Mouse (Mus musculus): ENCODE results near the gene Kansl1. TPM values are rescaled to one million over a fixed set of nuclear protein-coding genes. Genes with fewer than 3 reads are reported as not detected.

Gene Kansl1
- total RNA-seq, 2 experiments from 2014 or later = 32.3 to 53.8 TPM

GRCm38 (mm10) chr11:104440521-104441474 is 27.9 kb downstream of the Kansl1 start:
- peak; percentile 15; the same call in 1 of the 2 replicates for ATAC-seq (replicated peaks; ENCODE audit: poor library complexity, severe bottlenecking)

- no peak for ATAC-seq (replicated peaks; ENCODE audit: poor library complexity, severe bottlenecking)
These were observed 29.0 kb downstream of the Kansl1 start for GRCm38 (mm10) chr11:104439703-104440102.

GRCm38 (mm10) chr11:104438450-104438849 is 30.2 kb downstream of the Kansl1 start:
- ATAC-seq (replicated peaks; ENCODE audit: poor library complexity, severe bottlenecking) = no peak

- ATAC-seq (replicated peaks; ENCODE audit: poor library complexity, severe bottlenecking) = no peak
These were observed 32.2 kb downstream of the Kansl1 start for GRCm38 (mm10) chr11:104436394-104436954.

DNA sequence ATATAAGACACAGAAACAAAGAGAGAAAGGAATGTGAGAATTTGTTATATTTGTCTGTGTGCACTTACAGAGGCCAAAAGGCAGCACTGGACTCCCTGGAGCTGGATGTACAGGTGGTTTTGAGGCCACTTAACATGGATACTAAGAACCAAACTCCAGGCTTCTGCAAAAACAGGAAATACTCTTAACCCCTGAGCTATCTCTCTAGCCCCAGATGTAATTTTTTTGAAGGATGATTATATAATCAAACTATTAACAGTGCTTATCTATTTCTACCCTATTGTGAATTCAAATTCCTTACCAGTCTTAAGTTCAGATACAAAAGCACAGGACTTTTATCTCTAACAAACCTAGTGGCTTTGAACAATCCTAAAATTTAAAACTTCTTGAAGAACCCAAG is 32.9 kb downstream of the Kansl1 start:
- ATAC-seq (replicated peaks; ENCODE audit: poor library complexity, severe bottlenecking) = no peak

- no peak for ATAC-seq (replicated peaks; ENCODE audit: poor library complexity, severe bottlenecking)
These were observed 33.5 kb downstream of the Kansl1 start for GRCm38 (mm10) chr11:104435141-104435540.

DNA sequence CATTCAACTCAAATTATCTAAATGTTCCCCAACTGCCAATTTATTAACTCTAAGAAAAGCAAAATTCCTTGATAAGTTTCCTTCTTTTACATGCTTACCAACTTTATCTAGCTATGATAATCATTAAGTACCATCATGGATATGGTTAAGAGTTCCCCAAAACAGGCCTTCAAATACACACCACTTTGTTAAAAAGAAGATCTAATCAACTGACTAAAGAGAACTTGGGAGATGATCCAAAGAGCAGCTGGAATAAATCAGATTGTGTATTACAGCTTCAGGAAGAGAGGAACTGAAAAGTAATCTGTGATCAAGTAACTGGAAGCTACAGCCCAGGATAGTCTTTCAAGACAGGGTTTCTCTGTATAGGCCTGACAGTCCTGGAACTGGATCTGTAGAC is 36.4 kb downstream of the Kansl1 start:
- no peak for ATAC-seq (replicated peaks; ENCODE audit: poor library complexity, severe bottlenecking)

- ATAC-seq (replicated peaks; ENCODE audit: poor library complexity, severe bottlenecking) = peak; percentile 74
These were observed 36.9 kb downstream of the Kansl1 start for GRCm38 (mm10) chr11:104431807-104432206.

GRCm38 (mm10) chr11:104424727-104425416 is 43.8 kb downstream of the Kansl1 start:
- peak; percentile 100 for ATAC-seq (replicated peaks; ENCODE audit: poor library complexity, severe bottlenecking)

DNA sequence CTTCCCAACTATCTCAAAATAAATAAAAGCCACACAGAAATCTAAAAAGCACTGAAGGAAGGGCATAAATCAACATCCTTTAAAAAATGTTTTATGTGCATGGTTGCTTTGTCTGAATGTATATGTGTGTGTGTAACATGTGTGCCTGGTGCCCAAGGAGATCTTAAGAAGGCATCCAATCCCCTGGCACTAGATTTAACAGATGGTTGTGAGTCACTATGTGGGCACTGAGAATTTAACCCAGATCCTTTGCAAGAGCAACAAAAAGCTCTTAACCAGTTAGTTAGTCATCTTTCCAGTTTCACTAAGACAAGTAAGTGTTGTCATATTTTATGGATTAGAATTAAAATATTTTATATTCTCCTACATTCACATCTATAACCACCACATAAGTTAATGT is 56.4 kb downstream of the Kansl1 start:
- no peak for ATAC-seq (replicated peaks; ENCODE audit: poor library complexity, severe bottlenecking)

- ATAC-seq (replicated peaks; ENCODE audit: poor library complexity, severe bottlenecking) = no peak
These were observed 61.3 kb downstream of the Kansl1 start for GRCm38 (mm10) chr11:104407391-104407790.

GRCm38 (mm10) chr11:104400961-104401360 is 67.7 kb downstream of the Kansl1 start:
- no peak for ATAC-seq (replicated peaks; ENCODE audit: poor library complexity, severe bottlenecking)

DNA sequence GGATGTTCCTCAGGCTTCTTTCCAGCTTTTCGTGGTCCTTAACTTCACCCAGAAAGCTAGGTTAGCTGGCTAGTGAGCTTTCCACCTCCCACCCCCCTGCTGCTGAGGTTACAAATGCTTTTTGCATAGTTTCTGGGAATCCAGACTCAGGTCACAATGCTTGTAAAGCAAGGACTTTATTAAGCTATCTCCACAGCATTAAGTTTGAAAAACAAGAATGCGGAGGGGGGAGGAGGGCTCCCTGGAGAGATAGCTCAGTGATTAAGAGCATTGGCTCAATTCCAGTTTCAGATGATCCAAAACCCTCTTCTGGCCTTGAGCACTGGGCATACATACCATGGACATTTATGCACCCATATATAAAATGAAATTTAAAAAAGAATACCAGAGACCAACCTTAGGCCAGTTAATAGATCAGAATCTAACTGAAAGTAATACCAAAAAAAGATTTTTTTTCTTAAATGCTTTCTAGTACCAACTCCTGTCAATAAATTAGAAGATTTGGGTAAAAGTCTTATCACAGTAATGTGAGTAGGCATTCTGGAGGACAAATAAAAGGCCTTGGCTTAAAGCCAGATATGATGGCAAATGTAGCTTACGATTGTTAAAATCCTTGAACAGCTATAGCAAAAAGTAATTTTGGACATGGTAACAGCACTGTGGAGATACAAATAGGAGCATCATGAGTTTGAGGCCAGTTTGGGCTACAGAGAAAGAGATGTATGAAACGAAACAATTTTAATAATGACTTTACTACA is 69.0 kb downstream of the Kansl1 start:
- no peak for ATAC-seq (replicated peaks; ENCODE audit: poor library complexity, severe bottlenecking)

GRCm38 (mm10) chr11:104395648-104396047 is 73.0 kb downstream of the Kansl1 start:
- ATAC-seq (replicated peaks; ENCODE audit: poor library complexity, severe bottlenecking) = no peak

DNA sequence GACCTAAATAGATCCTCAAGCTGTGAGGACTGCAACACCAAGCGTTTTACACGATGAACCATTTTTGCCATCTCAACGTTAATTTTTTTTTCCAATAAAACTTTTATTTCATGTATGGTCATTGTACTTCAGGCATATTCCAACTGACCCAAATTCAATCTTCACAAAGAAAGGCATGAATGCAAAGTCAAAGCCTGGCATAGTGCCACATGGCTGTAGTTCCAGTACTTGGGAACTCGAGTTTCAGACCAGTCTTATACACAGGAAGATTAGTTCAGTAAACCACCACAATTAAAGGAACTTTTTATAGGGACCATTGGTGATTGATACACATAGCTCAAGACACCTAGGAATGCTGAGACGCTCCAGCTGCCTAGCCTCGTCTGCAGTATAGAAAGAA is 75.5 kb downstream of the Kansl1 start:
- ATAC-seq (replicated peaks; ENCODE audit: poor library complexity, severe bottlenecking) = no peak

DNA sequence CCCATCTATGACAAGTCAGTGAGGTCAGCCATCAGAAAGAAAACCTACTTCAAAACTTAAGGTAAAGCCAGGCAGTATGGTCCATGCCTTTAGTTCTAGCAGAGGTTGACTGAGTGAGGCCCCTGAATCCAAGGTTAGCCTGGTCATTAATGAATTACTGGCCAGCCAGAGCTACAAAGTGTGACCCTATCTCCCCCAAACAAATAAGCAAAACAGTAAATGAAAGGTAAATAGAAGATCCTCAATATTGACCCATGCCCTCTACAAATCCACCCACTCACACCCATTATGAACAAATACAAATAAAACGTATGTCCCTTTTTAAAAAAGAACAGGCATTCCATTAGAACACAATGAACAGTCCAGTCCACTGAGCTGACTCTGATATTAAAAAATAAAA is 76.5 kb downstream of the Kansl1 start:
- ATAC-seq (replicated peaks; ENCODE audit: poor library complexity, severe bottlenecking) = no peak

DNA sequence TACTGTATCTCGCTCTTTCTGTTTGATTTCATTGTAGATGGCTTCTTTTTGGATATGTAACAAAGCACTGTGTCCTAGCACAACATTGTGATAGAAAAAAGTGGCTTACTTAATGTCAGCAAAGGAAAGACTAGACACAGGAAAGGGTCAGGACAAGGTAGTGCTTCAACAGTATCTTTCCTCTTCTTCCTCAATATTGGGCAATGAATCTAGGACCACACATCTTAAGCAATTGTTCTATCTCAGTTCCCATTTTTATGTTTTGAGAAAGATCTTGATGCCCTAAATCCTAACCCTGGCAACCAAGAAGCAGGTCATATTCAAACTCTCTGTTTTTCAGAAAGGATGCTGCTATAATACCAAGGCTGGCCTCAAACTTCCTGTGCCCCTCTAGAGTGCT is 81.4 kb downstream of the Kansl1 start:
- peak; percentile 93 for ATAC-seq (replicated peaks; ENCODE audit: poor library complexity, severe bottlenecking)

DNA sequence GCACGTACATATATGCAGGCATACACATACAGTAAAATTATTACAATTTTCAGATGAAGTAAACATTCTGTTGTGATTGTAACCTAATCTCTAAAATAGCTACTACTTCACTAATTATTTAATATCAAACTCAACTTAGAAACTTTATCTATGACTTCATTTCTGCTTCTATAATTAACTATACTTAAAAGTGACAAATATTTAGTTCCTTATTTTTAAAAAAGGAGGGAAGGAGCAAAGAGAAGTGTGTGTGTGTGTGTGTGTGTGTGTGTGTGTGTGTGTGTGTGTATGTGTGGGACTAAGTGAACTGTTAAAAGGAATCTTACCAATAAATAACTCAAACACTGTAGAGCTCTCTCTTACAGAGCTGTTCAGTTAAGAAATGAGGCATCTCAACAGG is 82.1 kb downstream of the Kansl1 start:
- ATAC-seq (replicated peaks; ENCODE audit: poor library complexity, severe bottlenecking) = no peak

GRCm38 (mm10) chr11:104383167-104383810 is 85.4 kb downstream of the Kansl1 start:
- peak; percentile 56 for ATAC-seq (replicated peaks; ENCODE audit: poor library complexity, severe bottlenecking)

DNA sequence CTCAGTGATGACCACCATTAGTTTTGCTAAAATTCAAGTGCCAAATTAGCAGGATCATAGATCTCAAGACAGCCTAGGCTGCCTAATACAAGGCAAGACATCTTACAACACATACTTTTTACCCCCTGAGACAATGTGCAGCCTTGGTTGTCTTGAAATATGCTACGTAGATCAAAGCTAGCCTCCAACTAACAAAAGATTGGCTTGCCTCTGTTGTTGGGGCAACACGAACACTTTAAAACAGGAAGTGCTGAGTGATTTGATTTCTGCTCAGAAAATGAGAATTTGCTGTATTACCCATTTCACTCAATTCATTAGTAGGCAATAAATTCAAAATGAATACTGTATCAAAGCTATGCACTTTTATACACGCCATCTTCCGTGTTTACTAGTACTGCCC is 86.8 kb downstream of the Kansl1 start:
- peak; percentile 27; the same call in 1 of the 2 replicates for ATAC-seq (replicated peaks; ENCODE audit: poor library complexity, severe bottlenecking)
